ENCODE assay signal across 18 mouse cellular contexts in the genomic region with DNA sequence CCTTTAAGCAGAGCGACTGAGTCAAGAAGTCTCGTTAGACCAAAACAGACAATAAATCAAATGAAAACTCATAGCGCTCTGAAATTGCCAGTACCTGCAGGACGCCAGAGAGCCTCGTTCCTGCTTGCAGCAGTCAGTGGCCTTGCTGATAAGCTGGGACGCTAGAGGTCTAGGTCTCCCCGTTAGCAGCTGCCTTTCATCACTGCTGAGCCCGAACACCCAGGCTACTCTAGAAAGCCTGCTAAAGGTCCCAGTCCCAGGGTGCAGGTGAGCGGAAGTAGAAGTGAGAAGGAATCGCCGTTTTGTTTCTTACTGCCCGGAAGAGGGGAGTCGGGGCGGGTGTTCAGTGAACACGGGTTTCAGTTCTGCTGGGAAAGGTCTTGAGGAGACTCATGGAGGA. TPM values are rescaled to one million over a fixed set of nuclear protein-coding genes. Genes with fewer than 3 reads are reported as not detected.
DNase-seq lines count a peak whose midpoint lies in the region; ATAC-seq lines count a peak whose summit lies in the region.
"Had no signal": no experiment of that assay in that cellular context is flagged by ENCODE, and none has a peak within 500 bp of the region (broad histone marks: within the 10 kb centered on the region; RNA-seq: fewer than 3 reads in every experiment).

No protein-coding gene starts in this region.

- H3K9ac ChIP-seq in forebrain, embryonic 16.5 days (replicated peaks; ENCODE audit: low read depth, low read length): no peak overlapping the region
- H3K9ac ChIP-seq: embryonic facial prominence, embryonic 12.5 days; hindbrain, embryonic 13.5 days; limb, embryonic 12.5 days; liver, embryonic 12.5 days; neural tube, embryonic 15.5 days had no signal

- no peaks in the 10 kb centered on the region for H3K36me3 ChIP-seq in forebrain, embryonic 16.5 days (ENCODE audit: control insufficient read depth, insufficient read depth)
- H3K36me3 ChIP-seq: embryonic facial prominence, embryonic 12.5 days; hindbrain, embryonic 13.5 days; limb, embryonic 12.5 days; liver, embryonic 12.5 days; neural tube, embryonic 15.5 days had no signal

- ATAC-seq in forebrain, embryonic 16.5 days: no peak
- ATAC-seq: liver, embryonic 12.5 days; midbrain, embryonic 16.5 days had no signal

- DNase-seq in adrenal gland, adult (ENCODE audit: inconsistent age in 2 of 2, low spot score in 1 of 2): peak; percentile 84 to 92
- DNase-seq in adrenal gland, postnatal 4 days (ENCODE audit: low spot score in 2 of 2): no peak
- DNase-seq in ovary, postnatal 36 days (ENCODE audit: low spot score): peak; percentile 39
- no peak for DNase-seq in ovary, postnatal 14 days (ENCODE audit: low spot score)
- DNase-seq in adrenal gland, postnatal 25 days: peak; percentile 37
- DNase-seq in frontal cortex, adult 2 months (ENCODE audit: extremely low spot score in 1 of 2, low spot score in 1 of 2): no peak
- no peak for DNase-seq in retina, postnatal 1 day
- DNase-seq: gastrocnemius, postnatal 25 days had no signal

- no peak overlapping the region for H3K27ac ChIP-seq in forebrain, embryonic 16.5 days (ENCODE audit: low read length)
- H3K27ac ChIP-seq: embryonic facial prominence, embryonic 12.5 days; hindbrain, embryonic 13.5 days; limb, embryonic 12.5 days; liver, embryonic 12.5 days; neural tube, embryonic 15.5 days had no signal

- H3K27me3 ChIP-seq in forebrain, embryonic 16.5 days (replicated peaks; ENCODE audit: control insufficient read depth, insufficient read depth, low read length): no peaks in the 10 kb centered on the region
- H3K27me3 ChIP-seq: embryonic facial prominence, embryonic 12.5 days; hindbrain, embryonic 13.5 days; limb, embryonic 12.5 days; neural tube, embryonic 15.5 days had no signal

- no peak overlapping the region for H3K4me3 ChIP-seq in forebrain, embryonic 16.5 days (replicated peaks; ENCODE audit: low read length)
- H3K4me3 ChIP-seq: embryonic facial prominence, embryonic 12.5 days; erythroblast, embryonic 14.5 days; hindbrain, embryonic 13.5 days; limb, embryonic 12.5 days; liver, embryonic 12.5 days; neural tube, embryonic 15.5 days had no signal

- no peak overlapping the region for H3K4me2 ChIP-seq in forebrain, embryonic 16.5 days (ENCODE audit: low read length)
- H3K4me2 ChIP-seq: embryonic facial prominence, embryonic 12.5 days; hindbrain, embryonic 13.5 days; limb, embryonic 12.5 days; liver, embryonic 12.5 days; neural tube, embryonic 15.5 days had no signal

- H3K9me3 ChIP-seq in forebrain, embryonic 16.5 days (ENCODE audit: control insufficient read depth, low read length): peaks cover 6% of the 10 kb centered on the region; the same call in 1 of the 2 replicates
- H3K9me3 ChIP-seq: liver, embryonic 12.5 days; neural tube, embryonic 15.5 days had no signal

- no peaks in the 10 kb centered on the region for H3K4me1 ChIP-seq in forebrain, embryonic 16.5 days (replicated peaks; ENCODE audit: control insufficient read depth, insufficient read depth, low read length)
- H3K4me1 ChIP-seq: embryonic facial prominence, embryonic 12.5 days; hindbrain, embryonic 13.5 days; limb, embryonic 12.5 days had no signal

- 86% methylated on average over 15 of the region's 15 CpGs for WGBS in forebrain, embryonic 16.5 days

RNA-seq across cellular contexts. Expression of gene Slc15a1, which starts 49.1 kb away (rescaled TPM):
- under 1 TPM; 0.20 to 0.28 TPM for total RNA-seq in adrenal gland, postnatal 4 days (2021)
- not detected in 2 replicates for total RNA-seq in adrenal gland, postnatal 25 days (2021)
- 0.17 TPM in 1 of 2 replicates, not detected in the other for polyA plus RNA-seq in forebrain, embryonic 16.5 days (2015; fragmentation: Nextera tagmentation; extraction: Ambion mirVana)
- 0.04 TPM in 1 of 2 replicates, not detected in the other for polyA plus RNA-seq in frontal cortex, adult 2 months (2012; rRNA removed)
- total RNA-seq: gastrocnemius, postnatal 25 days; heart, postnatal 25 days had no signal
- polyA plus RNA-seq: forebrain, embryonic 14.5 days; hindbrain, embryonic 13.5 days; limb, embryonic 12.5 days; liver, embryonic 12.5 days; midbrain, embryonic 16.5 days; neural tube, embryonic 15.5 days had no signal

Comparison
In these comparisons a context has a peak if more than half of its experiments do, and no peak if none do; other contexts are left out.
1. DNase-seq: peak in adrenal gland, adult (2 of 2), ovary, postnatal 36 days (single experiment) and adrenal gland, postnatal 25 days (single experiment); none in adrenal gland, postnatal 4 days (0 of 2), ovary, postnatal 14 days (single experiment), frontal cortex, adult 2 months (0 of 2) and retina, postnatal 1 day (single experiment).